Mouse (Mus musculus): ENCODE measurements at regions not wholly inside any gene's neighbourhood (a gene's known extent, or its start where the extent isn't known, plus 50 kb on each side); places are given as distances from the start of the nearest gene placed in this dataset.

DNA sequence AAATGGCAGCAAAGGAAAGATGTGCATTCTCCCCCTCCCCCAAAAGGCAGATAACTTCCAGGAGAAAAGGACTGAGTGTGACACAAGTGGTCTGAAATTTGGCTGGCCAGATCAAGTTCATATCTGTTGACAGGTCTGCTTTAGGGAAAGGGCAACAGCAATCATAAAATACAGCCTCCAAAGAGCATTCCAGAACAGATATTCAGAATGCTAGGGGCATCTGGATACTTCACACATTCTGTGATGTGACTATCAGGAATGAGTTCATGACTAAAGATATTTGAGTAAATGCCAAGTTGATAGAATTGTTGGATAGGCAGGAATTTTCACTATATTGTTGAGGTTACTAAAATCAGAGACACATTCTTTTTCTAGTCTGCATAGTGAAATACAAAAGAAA, 208.2 kb downstream of the Inhba start:
- no peak for TF ChIP-seq MAX (IDR thresholded peaks at IDR 0.05)
- TF ChIP-seq CTCF (IDR thresholded peaks at IDR 0.05; ENCODE audit: control insufficient read depth, insufficient read depth, insufficient read length), result no peak
- no peak for TF ChIP-seq USF1 (IDR thresholded peaks at IDR 0.05; ENCODE audit: low read depth)
- no peak for TF ChIP-seq CEBPB (IDR thresholded peaks at IDR 0.05; ENCODE audit: low read depth)
- no peak for TF ChIP-seq MYOD1 (IDR thresholded peaks at IDR 0.05; ENCODE audit: control insufficient read depth, insufficient read length, low read depth)
- no peak for TF ChIP-seq MYOG (IDR thresholded peaks at IDR 0.05; ENCODE audit: control insufficient read depth, extremely low read depth, insufficient read length)

Data from C2C12 (cell line).